Mouse (Mus musculus) retina, embryonic 14.5 days (tissue): ENCODE data around the gene Lipo2.
"Not testable (repeated sequence)": the region's sequence is repeated elsewhere in the genome, so short reads cannot be mapped to it uniquely, and the experiment has no call there.

ENCODE experiments used
- DNase-seq: peaks from one replicate; pipeline ENCODE4 v3.0.0-alpha.2; 2015; ENCODE audit warnings: low spot score

The Lipo2 gene

GRCm38 (mm10) chr19:33751259-33751658 lies at the start of gene Lipo2:
Lipo2 (minus strand) TSS chr19:33751359.
- DNase-seq, result not testable (repeated sequence)

GRCm38 (mm10) chr19:33787359-33787758 lies 36.2 kb upstream of the Lipo2 start, which contains the start of gene Lipo1:
Lipo1 (minus strand) TSS chr19:33787459.
- not testable (repeated sequence) for DNase-seq

GRCm38 (mm10) chr19:33786576-33787277 lies 35.6 kb upstream of the Lipo2 start:
- DNase-seq, result no peak

GRCm38 (mm10) chr19:33761287-33762086 lies 10.3 kb upstream of the Lipo2 start, which contains the start of gene Lipo3:
Lipo3 (minus strand) TSS chr19:33761951.
- peak; percentile 83 for DNase-seq
